Mouse (Mus musculus): ENCODE measurements around the gene Gm4884.
"Not testable (repeated sequence)": the region's sequence is repeated elsewhere in the genome, so short reads cannot be mapped to it uniquely, and the experiment has no call there.

Gm4884 gene

GRCm38 (mm10) chr7:41032419-41032818 lies at the start of gene Gm4884:
Gm4884 (plus strand) TSS chr7:41032719.
- not testable (repeated sequence) for DNase-seq (ENCODE audit: low read depth, low spot score)

GRCm38 (mm10) chr7:40987243-40987642 lies 45.3 kb upstream of the Gm4884 start, which contains the start of gene 4930433I11Rik:
4930433I11Rik (plus strand) TSS chr7:40987543.
- no peak for DNase-seq (ENCODE audit: low read depth, low spot score)

- DNase-seq (ENCODE audit: low read depth, low spot score) = not testable (repeated sequence)
These were observed 11.5 kb downstream of the Gm4884 start for GRCm38 (mm10) chr7:41044058-41044457.

Measured in telencephalon, adult 2 months (tissue).